Comparison of ENCODE assay signal across 8 mouse cellular contexts in genomic region chr16:34414581-34414980, GRCm38 (mm10).
DNase-seq lines count a peak whose midpoint lies in the region; ATAC-seq and TF ChIP-seq lines count a peak whose summit lies in the region.

No protein-coding gene starts in this region.

- no peak overlapping the region for H3K9ac ChIP-seq in forebrain, embryonic 13.5 days
- H3K9ac ChIP-seq in forebrain, embryonic 11.5 days (ENCODE audit: low read length) = no peak overlapping the region
- no peak overlapping the region for H3K9ac ChIP-seq in hindbrain, embryonic 14.5 days
- no peak overlapping the region for H3K9ac ChIP-seq in lung, embryonic 15.5 days
- H3K9ac ChIP-seq in liver, postnatal 0 days (replicated peaks) = no peak overlapping the region

- no peaks in the 10 kb centered on the region for H3K27me3 ChIP-seq in forebrain, embryonic 13.5 days
- no peaks in the 10 kb centered on the region for H3K27me3 ChIP-seq in forebrain, embryonic 11.5 days (ENCODE audit: control insufficient read depth, insufficient read depth, low read length)
- H3K27me3 ChIP-seq in embryonic facial prominence, embryonic 10.5 days (replicated peaks; ENCODE audit: low read depth, poor library complexity, severe bottlenecking) = no peaks in the 10 kb centered on the region
- H3K27me3 ChIP-seq in hindbrain, embryonic 14.5 days (ENCODE audit: control insufficient read depth, insufficient read depth, low read length) = no peaks in the 10 kb centered on the region
- no peaks in the 10 kb centered on the region for H3K27me3 ChIP-seq in lung, embryonic 15.5 days
- H3K27me3 ChIP-seq in liver, postnatal 0 days (ENCODE audit: insufficient read depth, low read length) = no peaks in the 10 kb centered on the region

- H3K4me2 ChIP-seq in forebrain, embryonic 13.5 days = no peak overlapping the region
- no peak overlapping the region for H3K4me2 ChIP-seq in forebrain, embryonic 11.5 days (ENCODE audit: low read depth, low read length, severe bottlenecking)
- no peak overlapping the region for H3K4me2 ChIP-seq in hindbrain, embryonic 14.5 days (replicated peaks)
- no peak overlapping the region for H3K4me2 ChIP-seq in lung, embryonic 15.5 days
- H3K4me2 ChIP-seq in liver, postnatal 0 days (ENCODE audit: low read depth, low read length) = no peak overlapping the region

- ATAC-seq in forebrain, embryonic 13.5 days = no peak
- ATAC-seq in forebrain, embryonic 11.5 days (replicated peaks; ENCODE audit: low FRiP score) = no peak
- ATAC-seq in hindbrain, embryonic 14.5 days (ENCODE audit: low FRiP score) = no peak
- ATAC-seq in lung, embryonic 15.5 days (ENCODE audit: borderline replicate concordance, extremely low read depth, low FRiP score, low TSS enrichment) = peak; percentile 67
- no peak for ATAC-seq in liver, postnatal 0 days

- no peaks in the 10 kb centered on the region for H3K9me3 ChIP-seq in forebrain, embryonic 13.5 days (replicated peaks)
- no peaks in the 10 kb centered on the region for H3K9me3 ChIP-seq in forebrain, embryonic 11.5 days (ENCODE audit: control insufficient read depth, low read length)
- H3K9me3 ChIP-seq in embryonic facial prominence, embryonic 10.5 days = no peaks in the 10 kb centered on the region
- H3K9me3 ChIP-seq in hindbrain, embryonic 14.5 days (ENCODE audit: control insufficient read depth, low read length) = no peaks in the 10 kb centered on the region
- H3K9me3 ChIP-seq in lung, embryonic 15.5 days = no peaks in the 10 kb centered on the region
- no peaks in the 10 kb centered on the region for H3K9me3 ChIP-seq in liver, postnatal 0 days (ENCODE audit: low read length)

- WGBS in forebrain, embryonic 13.5 days = 74% methylated on average over 7 of the region's 7 CpGs
- WGBS in forebrain, embryonic 11.5 days = 75% methylated on average over 7 of the region's 7 CpGs
- 72% methylated on average over 7 of the region's 7 CpGs for WGBS in embryonic facial prominence, embryonic 10.5 days
- 59% methylated on average over 7 of the region's 7 CpGs for WGBS in hindbrain, embryonic 14.5 days
- WGBS in lung, embryonic 15.5 days = 31% methylated on average over 7 of the region's 7 CpGs
- 36% methylated on average over 7 of the region's 7 CpGs for WGBS in liver, postnatal 0 days (ENCODE audit: insufficient replicate concordance)

- H3K4me1 ChIP-seq in forebrain, embryonic 13.5 days = peaks cover 35% of the 10 kb centered on the region
- no peaks in the 10 kb centered on the region for H3K4me1 ChIP-seq in forebrain, embryonic 11.5 days (replicated peaks; ENCODE audit: control insufficient read depth, insufficient read depth, low read length)
- peaks cover 47% of the 10 kb centered on the region for H3K4me1 ChIP-seq in embryonic facial prominence, embryonic 10.5 days
- H3K4me1 ChIP-seq in hindbrain, embryonic 14.5 days (replicated peaks; ENCODE audit: control insufficient read depth, insufficient read depth, low read length) = peaks cover 21% of the 10 kb centered on the region
- peaks cover 23% of the 10 kb centered on the region for H3K4me1 ChIP-seq in lung, embryonic 15.5 days
- H3K4me1 ChIP-seq in liver, postnatal 0 days (ENCODE audit: insufficient read depth) = no peaks in the 10 kb centered on the region

- H3K4me3 ChIP-seq in forebrain, embryonic 13.5 days = no peak overlapping the region
- H3K4me3 ChIP-seq in forebrain, embryonic 11.5 days (ENCODE audit: low read depth, low read length) = no peak overlapping the region
- H3K4me3 ChIP-seq in embryonic facial prominence, embryonic 10.5 days = no peak overlapping the region
- no peak overlapping the region for H3K4me3 ChIP-seq in hindbrain, embryonic 14.5 days (replicated peaks; ENCODE audit: low read length)
- H3K4me3 ChIP-seq in lung, embryonic 15.5 days = no peak overlapping the region
- no peak overlapping the region for H3K4me3 ChIP-seq in liver, postnatal 0 days (ENCODE audit: low read depth, low read length)

- peak overlapping the region; percentile 66 for H3K27ac ChIP-seq in forebrain, embryonic 13.5 days
- H3K27ac ChIP-seq in forebrain, embryonic 11.5 days (ENCODE audit: low read depth, low read length) = no peak overlapping the region
- H3K27ac ChIP-seq in embryonic facial prominence, embryonic 10.5 days (replicated peaks) = peak overlapping the region; percentile 52; the same call in 1 of the 2 replicates
- H3K27ac ChIP-seq in hindbrain, embryonic 14.5 days = peak overlapping the region; percentile 40; the same call in 1 of the 2 replicates
- peak overlapping the region; percentile 80 for H3K27ac ChIP-seq in lung, embryonic 15.5 days
- H3K27ac ChIP-seq in liver, postnatal 0 days (ENCODE audit: low read depth) = no peak overlapping the region

- TF ChIP-seq CTCF in liver, postnatal 0 days (IDR thresholded peaks at IDR 0.05; ENCODE audit: low read depth) = no peak

- H3K36me3 ChIP-seq in forebrain, embryonic 13.5 days (ENCODE audit: poor library complexity, severe bottlenecking) = no peaks in the 10 kb centered on the region
- H3K36me3 ChIP-seq in forebrain, embryonic 11.5 days (ENCODE audit: control insufficient read depth, insufficient read depth, low read length) = no peaks in the 10 kb centered on the region
- no peaks in the 10 kb centered on the region for H3K36me3 ChIP-seq in embryonic facial prominence, embryonic 10.5 days (replicated peaks)
- H3K36me3 ChIP-seq in hindbrain, embryonic 14.5 days (replicated peaks; ENCODE audit: control insufficient read depth, insufficient read depth) = no peaks in the 10 kb centered on the region
- no peaks in the 10 kb centered on the region for H3K36me3 ChIP-seq in lung, embryonic 15.5 days
- no peaks in the 10 kb centered on the region for H3K36me3 ChIP-seq in liver, postnatal 0 days (replicated peaks; ENCODE audit: insufficient read depth, low read length)

- no peak for TF ChIP-seq EP300 in liver, postnatal 0 days (IDR thresholded peaks at IDR 0.05; ENCODE audit: low read depth)

- DNase-seq in forebrain, embryonic 11.5 days (ENCODE audit: low spot score) = no peak
- peak; percentile 45 for DNase-seq in embryonic facial prominence, embryonic 10.5 days (ENCODE audit: low spot score)
- DNase-seq in hindbrain, embryonic 14.5 days (ENCODE audit: low spot score) = no peak
- DNase-seq in liver, postnatal 0 days = no peak
- DNase-seq in Muller cell, postnatal 12 days (ENCODE audit: inconsistent ontology term) = no peak
- DNase-seq in cerebellum, adult 8-10 months = no peak

Comparison
In these comparisons a context has a peak if more than half of its experiments do, and no peak if none do; other contexts are left out.
1. H3K27ac ChIP-seq: peak in forebrain, embryonic 13.5 days (single experiment), embryonic facial prominence, embryonic 10.5 days (single experiment), hindbrain, embryonic 14.5 days (single experiment) and lung, embryonic 15.5 days (single experiment); none in forebrain, embryonic 11.5 days (single experiment) and liver, postnatal 0 days (single experiment).